14 mouse cellular contexts compared by ENCODE assay signal in genomic region chr9:32594346-32594745, GRCm38 (mm10). TPM values are rescaled to one million over a fixed set of nuclear protein-coding genes. Genes with fewer than 3 reads are reported as not detected.
DNase-seq lines count a peak whose midpoint lies in the region; ATAC-seq and TF ChIP-seq lines count a peak whose summit lies in the region.
"Had no signal": no experiment of that assay in that cellular context is flagged by ENCODE, and none has a peak within 500 bp of the region (broad histone marks: within the 10 kb centered on the region; RNA-seq: fewer than 3 reads in every experiment).

No protein-coding gene starts in this region.

- no peak overlapping the region for H3K4me2 ChIP-seq in kidney, embryonic 16.5 days (replicated peaks; ENCODE audit: low read depth, low read length)
- no peak overlapping the region for H3K4me2 ChIP-seq in hindbrain, embryonic 12.5 days (replicated peaks)

- H3K36me3 ChIP-seq in kidney, adult 2 months (ENCODE audit: control insufficient read depth, insufficient read depth, low read length): no peaks in the 10 kb centered on the region
- H3K36me3 ChIP-seq in kidney, embryonic 16.5 days (ENCODE audit: insufficient read depth, low read length): no peaks in the 10 kb centered on the region
- H3K36me3 ChIP-seq in splenic B cell, adult 2 months (ENCODE audit: control insufficient read depth, insufficient read depth, low read length, poor library complexity, severe bottlenecking): no peaks in the 10 kb centered on the region
- no peaks in the 10 kb centered on the region for H3K36me3 ChIP-seq in hindbrain, embryonic 12.5 days

- H3K9ac ChIP-seq in kidney, embryonic 16.5 days (replicated peaks; ENCODE audit: low read length): no peak overlapping the region
- H3K9ac ChIP-seq in hindbrain, embryonic 12.5 days: no peak overlapping the region
- H3K9ac ChIP-seq: liver, embryonic 14.5 days had no signal

- no peak for TF ChIP-seq POLR2A in kidney, adult 2 months (IDR thresholded peaks at IDR 0.05; ENCODE audit: low read depth, low read length)

- 0 out of 2 replicates have a peak overlapping the region, but pooled peaks have one; percentile 10 for H3K27ac ChIP-seq in kidney, adult 2 months (ENCODE audit: insufficient read depth, low read depth, low read length)
- no peak overlapping the region for H3K27ac ChIP-seq in kidney, embryonic 16.5 days (ENCODE audit: low read length)
- H3K27ac ChIP-seq in hindbrain, embryonic 12.5 days: no peak overlapping the region
- H3K27ac ChIP-seq: liver, embryonic 14.5 days; macrophage had no signal

- no peak for TF ChIP-seq CTCF in kidney, adult 2 months (conservative IDR thresholded peaks at IDR 0.05; ENCODE audit: insufficient read depth, insufficient read length, low read depth, low read length)

- ATAC-seq in kidney, embryonic 16.5 days (ENCODE audit: low FRiP score, low TSS enrichment): no peak
- ATAC-seq in activated CD4-positive, CD25-positive, alpha-beta regulatory T cell, adult 4 months: peak; percentile 75
- ATAC-seq in hindbrain, embryonic 12.5 days (ENCODE audit: low FRiP score): no peak
- ATAC-seq: intestine, postnatal 0 days had no signal

- H3K9me3 ChIP-seq in kidney, embryonic 16.5 days (ENCODE audit: low read length): no peaks in the 10 kb centered on the region
- no peaks in the 10 kb centered on the region for H3K9me3 ChIP-seq in hindbrain, embryonic 12.5 days (replicated peaks)

- no peak for DNase-seq in kidney, adult 2 months
- peak; percentile 52 to 54 for DNase-seq in B cell, adult 2 months
- peak; percentile 49 for DNase-seq in splenic B cell, adult 2 months (ENCODE audit: low read depth, low spot score)
- no peak for DNase-seq in c-Kit-positive CD71-positive TER-119-positive erythroid progenitor cells, embryonic 14.5 days (ENCODE audit: low spot score)
- DNase-seq: adrenal gland, postnatal 25 days; cerebellum, adult 11 months; right cerebral cortex, postnatal 4 days had no signal

- 67% methylated on average over 4 of the region's 4 CpGs for WGBS in kidney, adult 2 months
- 40% methylated on average over 4 of the region's 4 CpGs for WGBS in kidney, embryonic 16.5 days
- WGBS in hindbrain, embryonic 12.5 days: 52% methylated on average over 4 of the region's 4 CpGs

- H3K27me3 ChIP-seq in kidney, adult 2 months (replicated peaks; ENCODE audit: control insufficient read depth, insufficient read depth, low read length): no peaks in the 10 kb centered on the region
- no peaks in the 10 kb centered on the region for H3K27me3 ChIP-seq in kidney, embryonic 16.5 days (ENCODE audit: insufficient read depth, low read length)
- H3K27me3 ChIP-seq in splenic B cell, adult 2 months (ENCODE audit: control insufficient read depth, insufficient read depth, low read length, poor library complexity, severe bottlenecking): no peaks in the 10 kb centered on the region
- H3K27me3 ChIP-seq in hindbrain, embryonic 12.5 days: peaks cover 27% of the 10 kb centered on the region

- H3K4me3 ChIP-seq in kidney, adult 2 months (ENCODE audit: insufficient read depth, low read depth, low read length): no peak overlapping the region
- no peak overlapping the region for H3K4me3 ChIP-seq in kidney, embryonic 16.5 days (ENCODE audit: low read length)
- H3K4me3 ChIP-seq in hindbrain, embryonic 12.5 days: no peak overlapping the region
- H3K4me3 ChIP-seq: erythroblast, embryonic 14.5 days had no signal

- H3K4me1 ChIP-seq in kidney, adult 2 months (ENCODE audit: control insufficient read depth, insufficient read depth, low read length): no peaks in the 10 kb centered on the region; the same call in 1 of the 2 replicates
- peaks cover 24% of the 10 kb centered on the region for H3K4me1 ChIP-seq in kidney, embryonic 16.5 days (ENCODE audit: insufficient read depth, low read length)
- H3K4me1 ChIP-seq in hindbrain, embryonic 12.5 days: peaks cover 12% of the 10 kb centered on the region

RNA-seq across cellular contexts. Expression of gene Ets1, which starts 41.7 kb away (rescaled TPM):
- polyA plus RNA-seq in kidney, adult 2 months (2012; rRNA removed): 15.8 and 25.2 TPM in 2 replicates
- polyA plus RNA-seq in kidney, embryonic 16.5 days (2015; fragmentation: Nextera tagmentation; extraction: Ambion mirVana): 76.2 and 80.2 TPM in 2 replicates
- 100 to 1,000 TPM; 724 to 833 TPM for polyA plus RNA-seq in activated CD4-positive, CD25-positive, alpha-beta regulatory T cell, adult 4 months (2017; shearing (Covaris generic))
- 35.7 and 38.5 TPM in 2 replicates for polyA plus RNA-seq in hindbrain, embryonic 12.5 days (2016; fragmentation: Nextera tagmentation; extraction: Ambion mirVana)

RNA-seq across cellular contexts. Expression of gene Fli1, which starts 51.7 kb away (rescaled TPM):
- polyA plus RNA-seq in kidney, adult 2 months (2012; rRNA removed): 7.2 and 9.6 TPM in 2 replicates
- 29.4 and 30.3 TPM in 2 replicates for polyA plus RNA-seq in kidney, embryonic 16.5 days (2015; fragmentation: Nextera tagmentation; extraction: Ambion mirVana)
- 100 to 1,000 TPM; 114 to 122 TPM for polyA plus RNA-seq in activated CD4-positive, CD25-positive, alpha-beta regulatory T cell, adult 4 months (2017; shearing (Covaris generic))
- 24.4 and 26.4 TPM in 2 replicates for polyA plus RNA-seq in hindbrain, embryonic 12.5 days (2016; fragmentation: Nextera tagmentation; extraction: Ambion mirVana)

Comparison
In these comparisons a context has a peak if more than half of its experiments do, and no peak if none do; other contexts are left out.
1. DNase-seq: peak in B cell, adult 2 months (2 of 2) and splenic B cell, adult 2 months (single experiment); none in kidney, adult 2 months (single experiment) and c-Kit-positive CD71-positive TER-119-positive erythroid progenitor cells, embryonic 14.5 days (single experiment).